Mouse (Mus musculus): ENCODE results near the gene Npr1. TPM values are rescaled to one million over a fixed set of nuclear protein-coding genes. Genes with fewer than 3 reads are reported as not detected.

Gene Npr1
- 4.0 and 5.0 TPM in 2 replicates for polyA plus RNA-seq (2016; fragmentation: Nextera tagmentation; extraction: Ambion mirVana)

DNA sequence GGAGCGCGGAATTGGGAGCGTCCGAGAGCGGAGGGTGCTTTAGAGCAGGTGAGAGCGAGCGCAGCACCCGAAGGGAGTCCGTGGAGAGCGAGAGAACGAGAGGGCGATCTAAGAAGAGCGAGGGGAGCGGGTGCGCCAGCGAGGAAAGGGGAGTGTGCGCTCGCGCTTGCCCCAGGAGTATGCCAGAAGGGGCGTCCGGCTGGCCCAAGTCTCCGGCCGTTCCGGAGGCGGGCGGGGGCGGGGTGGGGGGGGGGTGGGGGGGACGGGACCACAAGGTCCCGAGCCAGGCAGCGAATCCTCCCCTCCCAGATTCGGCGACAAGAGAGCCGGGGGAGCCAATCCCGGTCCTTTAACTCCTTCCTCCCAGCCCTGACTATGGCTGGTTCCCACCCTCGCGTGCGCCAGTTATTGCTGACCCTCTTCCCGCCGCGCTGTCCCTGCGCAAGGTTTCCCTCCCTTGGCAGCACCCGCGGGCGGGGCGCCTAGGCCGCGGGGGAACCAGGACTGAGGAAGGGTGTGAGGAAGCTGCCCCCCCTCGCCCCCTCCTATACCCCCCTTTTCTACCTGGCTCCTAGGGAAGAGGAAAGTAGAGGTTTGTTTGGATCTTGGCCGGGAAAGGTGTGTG lies at the start of gene Npr1:
TSS of gene Npr1 (minus strand) at position 181 of the 625 bp plus-strand sequence.
- no peak for ATAC-seq (ENCODE audit: insufficient number of reproducible peaks, insufficient read depth, low FRiP score, low TSS enrichment)

DNA sequence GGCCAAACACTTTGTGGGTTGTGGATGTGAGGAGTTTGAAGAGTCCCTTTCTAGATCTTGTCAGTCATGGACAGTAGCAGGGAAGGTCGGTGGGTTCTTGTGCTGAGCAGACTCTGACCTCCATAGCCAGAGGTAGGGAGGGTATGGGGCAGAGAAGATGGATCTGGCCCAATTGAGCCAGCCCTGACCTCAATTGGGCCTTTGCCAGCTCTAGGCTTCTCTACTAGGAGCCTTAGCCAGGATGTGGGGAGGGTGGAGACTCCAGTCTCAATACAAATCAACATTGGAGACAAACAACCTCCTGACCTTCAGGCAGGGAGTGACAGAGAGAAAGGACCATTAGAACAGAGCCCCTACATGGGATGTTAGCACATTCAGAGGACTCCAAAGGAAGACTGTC lies 49.6 kb upstream of the Npr1 start:
- Histone ChIP-seq H3K4me1 (peaks cover 16% of the 10 kb centered on the region), H3K4me3 (peak overlapping the region; percentile 35), H3K9ac (peak overlapping the region; percentile 42), H3K27me3 (peaks cover 20% of the 10 kb centered on the region), H3K27ac (no peak overlapping the region), H3K9me3 (no peaks in the 10 kb centered on the region), H3K36me3 (no peaks in the 10 kb centered on the region), H3K4me2 (replicated peaks) (peak overlapping the region; percentile 70)
- no peak for ATAC-seq (ENCODE audit: insufficient number of reproducible peaks, insufficient read depth, low FRiP score, low TSS enrichment)
- whole genome bisulfite sequencing, result 36% methylated on average over 1 of the region's 1 CpGs

More for the DNA sequence above, at the start of gene Npr1:
- H3K4me3 ChIP-seq, result peak within 1 kb of the TSS; percentile 48
- H3K4me1 ChIP-seq, result no peaks in the 10 kb centered on the region; the same call in 1 of the 2 replicates
- peak within 1 kb of the TSS; percentile 24 for H3K9ac ChIP-seq
- H3K27ac ChIP-seq, result no peak within 1 kb of the TSS
- H3K4me2 ChIP-seq (replicated peaks), result peak within 1 kb of the TSS; percentile 75
- no peaks in the 10 kb centered on the region for H3K36me3 ChIP-seq
- WGBS, result 1% methylated on average over 43 of the region's 49 CpGs
- H3K27me3 ChIP-seq, result peaks cover 46% of the 10 kb centered on the region
- no peaks in the 10 kb centered on the region for H3K9me3 ChIP-seq

GRCm38 (mm10) chr3:90514691-90515090 lies 49.0 kb upstream of the Npr1 start:
- peaks cover 20% of the 10 kb centered on the region for H3K27me3 ChIP-seq
- H3K4me3 ChIP-seq, result peak overlapping the region; percentile 35
- H3K36me3 ChIP-seq, result no peaks in the 10 kb centered on the region
- peak; percentile 75; the same call in 1 of the 2 replicates for ATAC-seq (ENCODE audit: insufficient number of reproducible peaks, insufficient read depth, low FRiP score, low TSS enrichment)
- WGBS, result 1% methylated on average over 10 of the region's 10 CpGs
- peak overlapping the region; percentile 70 for H3K4me2 ChIP-seq (replicated peaks)
- H3K4me1 ChIP-seq, result peaks cover 16% of the 10 kb centered on the region
- no peak overlapping the region for H3K27ac ChIP-seq
- H3K9ac ChIP-seq, result peak overlapping the region; percentile 42
- H3K9me3 ChIP-seq, result no peaks in the 10 kb centered on the region

DNA sequence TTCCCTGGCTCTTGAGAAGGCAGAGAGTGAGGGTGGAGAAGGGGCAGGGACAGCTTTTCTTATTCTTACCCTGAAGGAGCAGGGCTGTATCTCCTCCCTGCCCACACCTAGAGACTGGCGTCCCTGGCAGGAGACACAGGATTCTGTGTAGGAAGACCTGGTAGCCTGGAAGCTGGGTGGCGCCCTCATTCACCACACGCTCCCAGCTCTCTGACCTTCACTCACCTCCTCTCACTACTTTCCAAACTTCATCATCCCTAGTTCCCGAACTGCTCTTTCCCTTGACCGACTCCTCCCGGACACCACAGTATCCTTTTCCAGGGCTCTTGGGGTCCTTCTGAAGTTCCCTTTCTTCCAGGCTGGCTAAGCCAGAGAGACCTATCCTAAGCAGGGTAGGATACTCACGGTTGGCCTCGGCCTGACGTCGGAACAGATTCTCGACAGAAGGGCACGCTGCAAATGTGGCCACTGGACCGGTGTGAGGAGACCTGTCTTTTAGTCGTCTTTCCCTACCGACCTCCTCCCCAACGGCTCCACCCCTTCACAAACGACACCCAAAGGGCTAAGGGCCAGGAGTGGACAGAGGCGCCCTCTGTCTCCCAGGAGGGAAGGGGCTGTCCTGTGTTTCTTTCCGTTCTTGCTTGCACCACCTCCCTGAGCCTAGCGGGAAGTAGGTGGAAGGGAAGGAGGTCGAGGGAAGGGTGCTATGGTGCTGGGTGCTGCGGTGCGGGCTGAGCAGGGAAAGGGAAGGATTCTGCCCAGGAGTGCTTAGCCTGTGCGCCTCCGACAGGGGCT lies 48.3 kb upstream of the Npr1 start, which contains the start of the genes S100a1 and S100a13:
TSS of gene S100a1 (minus strand) at position 597 of the 795 bp plus-strand sequence.
TSS of gene S100a13 (plus strand) at position 640 of the 795 bp plus-strand sequence.
- WGBS, result 4% methylated on average over 25 of the region's 25 CpGs
- H3K4me2 ChIP-seq (replicated peaks), result peak within 1 kb of the TSS; percentile 70
- peak within 1 kb of the TSS; percentile 42 for H3K9ac ChIP-seq
- H3K36me3 ChIP-seq, result no peaks in the 10 kb centered on the region
- no peaks in the 10 kb centered on the region for H3K9me3 ChIP-seq
- H3K4me3 ChIP-seq, result peak within 1 kb of the TSS; percentile 35
- ATAC-seq (ENCODE audit: insufficient number of reproducible peaks, insufficient read depth, low FRiP score, low TSS enrichment), result no peak
- H3K27ac ChIP-seq, result no peak within 1 kb of the TSS
- peaks cover 20% of the 10 kb centered on the region for H3K27me3 ChIP-seq
- H3K4me1 ChIP-seq, result peaks cover 16% of the 10 kb centered on the region

DNA sequence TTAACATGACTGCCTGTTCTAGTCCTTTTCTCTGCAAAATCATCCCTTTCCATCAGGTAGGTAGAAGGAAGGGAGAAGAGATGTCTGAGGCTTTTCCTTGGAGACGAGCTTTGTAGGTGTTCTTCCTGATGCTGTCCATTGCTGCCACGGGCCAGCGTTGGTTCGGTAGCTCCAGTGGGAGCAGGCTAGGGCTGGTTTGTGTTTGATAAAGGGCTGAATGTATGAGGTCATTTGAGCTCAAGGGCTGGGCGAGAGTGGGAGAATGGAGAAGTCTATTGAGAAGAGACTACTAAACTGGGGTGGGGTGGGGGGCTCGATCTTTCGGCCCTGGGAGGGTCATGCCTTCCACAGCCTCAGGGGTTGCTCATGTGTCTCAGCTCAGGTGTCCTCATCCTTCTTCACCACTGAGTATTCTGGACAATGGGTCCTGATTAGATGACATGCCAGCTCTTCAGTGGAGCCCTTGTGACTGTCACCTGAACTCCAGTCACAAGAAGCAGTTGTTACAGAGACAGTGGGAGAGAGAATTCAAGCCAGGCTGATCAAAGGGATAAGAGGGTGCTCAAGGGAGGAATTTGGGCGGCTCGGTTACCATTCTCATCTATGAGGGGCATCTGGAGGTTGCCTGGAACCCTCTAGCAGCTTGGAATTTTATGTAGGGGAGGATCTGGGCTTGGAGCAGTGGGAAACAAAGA lies 47.4 kb upstream of the Npr1 start:
- H3K4me1 ChIP-seq, result peaks cover 16% of the 10 kb centered on the region
- no peak overlapping the region for H3K9ac ChIP-seq
- no peaks in the 10 kb centered on the region for H3K9me3 ChIP-seq
- H3K4me3 ChIP-seq, result no peak overlapping the region
- 71% methylated on average over 9 of the region's 9 CpGs for WGBS
- H3K36me3 ChIP-seq, result no peaks in the 10 kb centered on the region
- no peak overlapping the region for H3K27ac ChIP-seq
- ATAC-seq (ENCODE audit: insufficient number of reproducible peaks, insufficient read depth, low FRiP score, low TSS enrichment), result no peak
- H3K4me2 ChIP-seq (replicated peaks), result no peak overlapping the region; the same call in 1 of the 2 replicates
- peaks cover 20% of the 10 kb centered on the region for H3K27me3 ChIP-seq

- H3K4me1 ChIP-seq, result peaks cover 24% of the 10 kb centered on the region
- H3K4me2 ChIP-seq (replicated peaks), result no peak overlapping the region
- no peak overlapping the region for H3K9ac ChIP-seq
- H3K36me3 ChIP-seq, result peaks cover 4% of the 10 kb centered on the region; the same call in 1 of the 2 replicates
- H3K27ac ChIP-seq, result no peak overlapping the region
- peaks cover 20% of the 10 kb centered on the region for H3K27me3 ChIP-seq
- WGBS, result 84% methylated on average over 5 of the region's 5 CpGs
- no peak for ATAC-seq (ENCODE audit: insufficient number of reproducible peaks, insufficient read depth, low FRiP score, low TSS enrichment)
- H3K4me3 ChIP-seq, result no peak overlapping the region
- H3K9me3 ChIP-seq, result no peaks in the 10 kb centered on the region
Observed at GRCm38 (mm10) chr3:90512276-90512675, 46.6 kb upstream of the Npr1 start.

- 0 out of 2 replicates have a peak overlapping the region, but pooled peaks have one; percentile 5 for H3K9ac ChIP-seq
- H3K4me1 ChIP-seq, result peaks cover 16% of the 10 kb centered on the region
- peaks cover 16% of the 10 kb centered on the region for H3K27me3 ChIP-seq
- peak overlapping the region; percentile 90 for H3K4me3 ChIP-seq
- ATAC-seq (ENCODE audit: insufficient number of reproducible peaks, insufficient read depth, low FRiP score, low TSS enrichment), result no peak
- peak overlapping the region; percentile 91 for H3K27ac ChIP-seq
- peaks cover 27% of the 10 kb centered on the region for H3K36me3 ChIP-seq
- H3K9me3 ChIP-seq, result no peaks in the 10 kb centered on the region
- 18% methylated on average over 2 of the region's 2 CpGs for WGBS
- H3K4me2 ChIP-seq (replicated peaks), result peak overlapping the region; percentile 79
Observed at GRCm38 (mm10) chr3:90509747-90510123, 44.1 kb upstream of the Npr1 start.

DNA sequence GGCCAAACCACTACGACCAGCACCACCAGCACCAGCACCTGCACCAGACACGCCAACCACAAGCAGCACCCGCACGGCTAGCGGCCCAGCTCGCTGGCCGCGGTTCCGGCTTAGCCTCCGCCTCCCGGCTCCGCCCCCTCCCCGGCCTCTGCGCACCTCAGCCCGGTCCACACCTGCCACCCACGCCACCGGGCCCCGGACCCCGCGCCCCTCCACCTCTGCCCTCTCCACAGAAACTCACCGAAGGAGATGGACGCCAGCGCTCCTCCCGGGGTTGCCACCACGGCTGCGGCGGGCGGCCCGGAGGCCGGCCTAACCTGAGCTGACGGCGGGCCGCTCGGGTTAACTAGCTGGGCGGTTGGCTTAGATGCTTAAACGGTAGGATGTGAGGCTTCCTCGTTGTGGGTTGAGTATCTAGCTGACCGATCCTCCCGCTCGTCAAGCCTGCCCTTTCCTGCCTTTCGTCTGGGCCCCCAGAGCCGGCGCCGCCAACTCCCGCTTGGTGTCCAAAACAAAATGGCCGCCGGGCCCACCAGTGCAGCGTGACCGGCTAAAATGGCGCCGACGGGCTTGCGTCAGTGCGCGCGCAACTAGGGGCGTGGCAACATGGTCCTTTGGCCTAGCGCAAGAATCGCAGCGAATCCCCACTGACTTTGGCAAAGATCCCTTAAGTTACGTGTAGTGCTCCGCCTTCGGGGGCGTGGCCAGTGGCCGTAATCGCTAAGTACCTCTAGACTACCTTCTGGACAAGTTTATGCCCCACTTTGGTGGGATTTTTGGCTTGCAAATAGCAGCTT lies 43.5 kb upstream of the Npr1 start, which contains the start of gene Chtop:
TSS of gene Chtop (minus strand) at position 549 of the 797 bp plus-strand sequence.
- H3K9me3 ChIP-seq, result no peaks in the 10 kb centered on the region
- under 1% methylated on average over 65 of the region's 66 CpGs for WGBS
- H3K4me1 ChIP-seq, result peaks cover 13% of the 10 kb centered on the region
- peak within 1 kb of the TSS; percentile 79 for H3K4me2 ChIP-seq (replicated peaks)
- H3K36me3 ChIP-seq, result peaks cover 31% of the 10 kb centered on the region
- peak within 1 kb of the TSS; percentile 90 for H3K4me3 ChIP-seq
- H3K9ac ChIP-seq, result peak within 1 kb of the TSS; percentile 97
- peak; percentile 82 for ATAC-seq (ENCODE audit: insufficient number of reproducible peaks, insufficient read depth, low FRiP score, low TSS enrichment)
- peak within 1 kb of the TSS; percentile 91 for H3K27ac ChIP-seq
- H3K27me3 ChIP-seq, result peaks cover 15% of the 10 kb centered on the region

DNA sequence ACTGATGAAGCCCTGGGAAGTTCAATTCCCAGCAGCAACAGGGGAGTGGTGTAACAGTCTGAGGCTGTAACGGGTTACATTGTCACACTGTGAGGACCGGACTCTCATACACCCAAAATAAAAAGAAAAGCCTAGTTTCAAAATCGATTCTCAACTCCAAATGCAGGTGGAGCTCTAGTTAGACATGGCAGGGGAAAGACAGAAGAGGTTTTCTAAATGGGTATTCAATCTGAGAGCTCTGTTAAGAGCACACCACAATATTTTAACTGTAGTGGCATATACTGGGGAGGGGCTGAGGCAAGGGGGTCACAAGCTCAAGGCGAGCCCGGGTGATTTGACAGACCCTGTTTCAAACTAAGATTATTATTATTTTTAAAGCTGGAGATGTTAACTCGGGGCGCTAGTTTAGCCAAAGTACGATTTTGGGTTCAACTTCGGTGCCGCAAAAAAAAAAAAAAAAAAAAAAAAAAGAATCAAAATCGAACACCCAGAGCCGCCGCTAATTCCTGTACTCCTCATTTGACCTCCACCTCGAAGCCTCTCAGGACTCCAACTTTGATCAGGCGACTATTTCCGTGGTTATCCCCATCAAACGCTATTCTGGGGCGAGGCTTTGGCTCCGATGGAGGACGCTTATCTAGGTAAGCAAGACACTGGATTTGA lies 42.8 kb upstream of the Npr1 start:
- 6% methylated on average over 20 of the region's 20 CpGs for WGBS
- Histone ChIP-seq H3K36me3 (peaks cover 39% of the 10 kb centered on the region), H3K27ac (peak overlapping the region; percentile 91), H3K4me1 (peaks cover 10% of the 10 kb centered on the region; the same call in 1 of the 2 replicates), H3K9me3 (no peaks in the 10 kb centered on the region), H3K4me3 (peak overlapping the region; percentile 90), H3K4me2 (replicated peaks) (peak overlapping the region; percentile 79), H3K27me3 (peaks cover 7% of the 10 kb centered on the region; the same call in 1 of the 2 replicates), H3K9ac (peak overlapping the region; percentile 97)
- ATAC-seq (ENCODE audit: insufficient number of reproducible peaks, insufficient read depth, low FRiP score, low TSS enrichment), result no peak

- H3K4me1 ChIP-seq, result peaks cover 10% of the 10 kb centered on the region; the same call in 1 of the 2 replicates
- H3K9me3 ChIP-seq, result no peaks in the 10 kb centered on the region
- no peak overlapping the region for H3K4me2 ChIP-seq (replicated peaks)
- 87% methylated on average over 3 of the region's 3 CpGs for WGBS
- no peak for ATAC-seq (ENCODE audit: insufficient number of reproducible peaks, insufficient read depth, low FRiP score, low TSS enrichment)
- no peaks in the 10 kb centered on the region for H3K27me3 ChIP-seq
- no peak overlapping the region for H3K9ac ChIP-seq
- peaks cover 57% of the 10 kb centered on the region for H3K36me3 ChIP-seq
- no peak overlapping the region for H3K4me3 ChIP-seq
- no peak overlapping the region for H3K27ac ChIP-seq
Observed at GRCm38 (mm10) chr3:90506362-90506761, 40.7 kb upstream of the Npr1 start.
